Mouse (Mus musculus) bone marrow, adult 2 months (tissue): ENCODE measurements around the gene Mast4.

Source experiments
- CTCF ChIP-seq: fragments of 200-500 bp; IDR thresholded peaks from 2 replicates; pipeline ENCODE4 v1.5.1; 2011; ENCODE audit warnings: low read length, control low read depth; ENCODE audit not compliant: control insufficient read depth, insufficient read depth
- POLR2A ChIP-seq: fragments of 200-500 bp; IDR thresholded peaks from 2 replicates; pipeline ENCODE4 v1.6.1; 2011; ENCODE audit warnings: low read depth, mild to moderate bottlenecking, control low read depth, low read length, borderline replicate concordance; ENCODE audit not compliant: control insufficient read depth

GRCm38 (mm10) chr13:103065437-103065836 lies 268.9 kb downstream of the Mast4 start:
- TF ChIP-seq POLR2A (no peak), CTCF (no peak)
